Mouse (Mus musculus) bone marrow, adult 2 months (tissue): ENCODE results near the gene Klf3.

ENCODE experiments used
- CTCF ChIP-seq: fragments of 200-500 bp; IDR thresholded peaks from 2 replicates; pipeline ENCODE4 v1.5.1; 2011; ENCODE audit warnings: low read length, control low read depth; ENCODE audit not compliant: control insufficient read depth, insufficient read depth
- POLR2A ChIP-seq: fragments of 200-500 bp; IDR thresholded peaks from 2 replicates; pipeline ENCODE4 v1.6.1; 2011; ENCODE audit warnings: low read depth, mild to moderate bottlenecking, control low read depth, low read length, borderline replicate concordance; ENCODE audit not compliant: control insufficient read depth

- TF ChIP-seq CTCF (no peak), POLR2A (no peak)
These were observed 4.0 kb downstream of the Klf3 start for GRCm38 (mm10) chr5:64807159-64807558.
